Mouse (Mus musculus): ENCODE measurements around the gene Myom1.
"Not testable (repeated sequence)": the region's sequence is repeated elsewhere in the genome, so short reads cannot be mapped to it uniquely, and the experiment has no call there.

Gene Myom1

GRCm38 (mm10) chr17:71002081-71002743, at the start of gene Myom1:
Gene Myom1, plus strand, starts transcription at chr17:71002633.
- peak; percentile 98 for DNase-seq (ENCODE audit: low spot score)

- peak; percentile 98 for DNase-seq (ENCODE audit: low spot score)
Observed at GRCm38 (mm10) chr17:70963546-70963945, 38.9 kb upstream of the Myom1 start.

- DNase-seq (ENCODE audit: low spot score), result no peak
Observed at GRCm38 (mm10) chr17:70965281-70965680, 37.2 kb upstream of the Myom1 start.

GRCm38 (mm10) chr17:70966126-70966525, 36.3 kb upstream of the Myom1 start:
- no peak for DNase-seq (ENCODE audit: low spot score)

- DNase-seq (ENCODE audit: low spot score), result no peak
Observed at GRCm38 (mm10) chr17:70967191-70967590, 35.2 kb upstream of the Myom1 start.

- DNase-seq (ENCODE audit: low spot score), result no peak
Observed at GRCm38 (mm10) chr17:70967646-70968045, 34.8 kb upstream of the Myom1 start.

GRCm38 (mm10) chr17:70968606-70969191, 33.7 kb upstream of the Myom1 start:
- no peak for DNase-seq (ENCODE audit: low spot score)

GRCm38 (mm10) chr17:70971206-70971605, 31.2 kb upstream of the Myom1 start:
- DNase-seq (ENCODE audit: low spot score), result no peak

- DNase-seq (ENCODE audit: low spot score), result no peak
Observed at GRCm38 (mm10) chr17:70973398-70973797, 29.0 kb upstream of the Myom1 start.

GRCm38 (mm10) chr17:70974065-70974464, 28.4 kb upstream of the Myom1 start:
- DNase-seq (ENCODE audit: low spot score), result not testable (repeated sequence)

- DNase-seq (ENCODE audit: low spot score), result no peak
Observed at GRCm38 (mm10) chr17:70977799-70978198, 24.6 kb upstream of the Myom1 start.

- no peak for DNase-seq (ENCODE audit: low spot score)
Observed at GRCm38 (mm10) chr17:70979345-70980223, 22.8 kb upstream of the Myom1 start.

GRCm38 (mm10) chr17:70985501-70986354, 16.7 kb upstream of the Myom1 start:
- no peak for DNase-seq (ENCODE audit: low spot score)

- DNase-seq (ENCODE audit: low spot score), result no peak
Observed at GRCm38 (mm10) chr17:70986355-70986740, 16.1 kb upstream of the Myom1 start.

GRCm38 (mm10) chr17:70986831-70987660, 15.4 kb upstream of the Myom1 start:
- no peak for DNase-seq (ENCODE audit: low spot score)

GRCm38 (mm10) chr17:70988337-70988767, 14.1 kb upstream of the Myom1 start:
- no peak for DNase-seq (ENCODE audit: low spot score)

- DNase-seq (ENCODE audit: low spot score), result no peak
Observed at GRCm38 (mm10) chr17:70989430-70989829, 13.0 kb upstream of the Myom1 start.

GRCm38 (mm10) chr17:70989991-70990390, 12.4 kb upstream of the Myom1 start:
- DNase-seq (ENCODE audit: low spot score), result peak; percentile 41

- peak; percentile 81 for DNase-seq (ENCODE audit: low spot score)
Observed at GRCm38 (mm10) chr17:70990403-70991303, 11.8 kb upstream of the Myom1 start.

All from layer of hippocampus, adult 11-12 months (tissue).